Mouse (Mus musculus) spleen, postnatal 10 days (tissue): ENCODE results near the gene Emg1.

Source experiments
- DNase-seq, 2 experiments: peaks; one replicate each; pipeline ENCODE4 v3.0.0; 2021 to 2022; ENCODE audit warnings: low spot score in 2 of 2

The Emg1 gene

DNA sequence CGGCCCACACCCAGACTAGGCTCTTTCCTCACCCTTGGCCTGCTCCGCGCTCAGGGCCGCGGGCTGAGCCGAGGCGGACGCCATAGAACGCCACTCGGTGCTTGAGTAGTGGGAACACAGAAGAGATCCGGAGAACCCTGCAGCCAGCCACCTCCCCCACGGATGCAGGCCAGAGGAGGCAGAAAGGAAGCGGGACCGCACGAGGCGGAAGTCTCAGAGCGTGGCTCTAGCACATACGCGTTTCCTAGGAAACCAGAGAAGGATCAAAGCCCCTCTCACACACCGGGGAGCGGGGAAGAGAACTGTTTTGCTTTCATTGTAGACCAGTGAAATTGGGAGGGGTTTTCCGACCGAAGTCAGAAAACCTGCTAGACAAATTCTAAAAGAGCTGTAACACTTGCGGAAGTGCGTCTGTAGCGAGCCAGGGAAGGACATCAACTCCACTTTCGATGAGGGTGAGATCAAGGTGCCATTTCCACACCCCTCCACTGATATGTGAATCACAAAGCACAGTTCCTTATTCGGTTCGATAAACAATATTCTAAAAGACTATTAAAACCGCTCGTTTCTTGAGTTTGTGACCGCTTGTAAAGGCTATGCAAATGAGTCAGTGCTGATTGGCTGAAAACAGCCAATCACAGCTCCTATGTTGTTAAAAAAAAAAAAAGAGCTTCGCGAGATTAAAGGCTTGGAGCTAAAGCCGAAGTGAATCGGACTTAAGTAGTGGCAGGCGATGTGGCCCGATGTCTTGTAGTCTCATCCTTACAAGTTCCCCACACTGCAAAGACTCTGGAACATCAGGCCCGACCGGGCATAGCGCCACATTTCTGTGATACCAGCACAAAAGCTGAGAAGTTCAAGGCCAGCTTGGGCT is 29.1 kb upstream of the Emg1 start, which contains the start of gene Grcc10:
Gene Grcc10, minus strand, starts transcription at position 487 of the 874 bp plus-strand sequence.
- DNase-seq: peak; percentile 83 to 87

- DNase-seq: no peak
These were observed 28.4 kb upstream of the Emg1 start for GRCm38 (mm10) chr6:124740211-124740887.

DNA sequence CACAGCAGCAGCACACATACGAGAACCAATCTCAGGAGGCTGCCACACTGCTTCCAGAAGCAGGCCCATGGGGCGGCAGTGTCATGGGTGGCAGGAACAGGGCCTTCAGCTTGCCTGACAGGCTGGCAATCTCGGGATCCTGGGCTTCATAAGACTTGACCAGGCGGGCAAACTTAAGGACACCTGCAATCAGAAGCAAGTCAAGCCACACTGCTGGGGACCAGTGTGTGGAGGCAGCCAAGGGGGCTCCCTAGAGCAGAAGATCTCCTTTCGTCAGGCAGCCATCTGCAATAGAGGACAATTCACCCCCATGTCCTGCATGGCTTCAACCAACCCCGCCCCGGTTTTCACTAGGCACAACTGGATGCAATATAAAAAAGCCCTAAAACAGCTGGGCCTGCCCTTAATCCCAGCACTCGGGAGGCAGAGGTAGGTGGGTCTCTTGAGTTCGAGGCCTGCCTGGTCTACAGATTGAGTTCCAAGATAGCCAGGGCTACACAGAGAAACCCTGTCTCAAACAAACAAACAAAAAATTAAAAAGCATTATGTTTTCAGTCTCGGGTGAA is 27.3 kb upstream of the Emg1 start:
- DNase-seq: no peak

DNA sequence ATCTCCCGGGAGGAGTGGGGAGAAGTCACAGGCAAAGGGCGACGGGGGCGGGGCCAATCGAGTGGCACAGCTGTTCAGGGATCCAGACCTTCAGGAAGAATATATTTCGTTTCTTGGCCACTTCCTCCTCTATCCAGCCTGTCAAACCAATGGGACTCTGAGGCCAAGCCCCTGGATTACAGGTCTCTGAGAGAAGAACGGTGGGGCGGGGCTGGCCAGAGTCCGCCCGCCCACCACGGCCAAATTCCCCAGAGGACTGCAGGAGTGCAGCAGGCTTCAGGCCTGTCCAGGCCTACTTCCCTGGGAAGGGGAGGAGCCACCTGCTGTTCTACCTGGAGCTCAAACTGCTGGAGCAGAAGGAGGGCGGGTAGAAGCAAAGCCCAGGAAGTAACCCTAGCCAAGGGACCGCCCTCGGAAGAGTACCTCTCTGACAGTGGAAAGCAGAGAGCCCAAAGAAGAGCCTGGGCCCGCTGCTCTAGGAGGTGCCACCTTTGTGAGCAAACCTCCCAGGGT is 26.6 kb upstream of the Emg1 start, which contains the start of gene Ptpn6:
Gene Ptpn6, minus strand, starts transcription at position 204 of the 513 bp plus-strand sequence.
- DNase-seq: peak in 1 of 2 experiments; percentile 55

- no peak for DNase-seq
These were observed 25.1 kb upstream of the Emg1 start for GRCm38 (mm10) chr6:124737040-124737439.

- no peak for DNase-seq
These were observed 22.4 kb upstream of the Emg1 start for GRCm38 (mm10) chr6:124734417-124734816.

DNA sequence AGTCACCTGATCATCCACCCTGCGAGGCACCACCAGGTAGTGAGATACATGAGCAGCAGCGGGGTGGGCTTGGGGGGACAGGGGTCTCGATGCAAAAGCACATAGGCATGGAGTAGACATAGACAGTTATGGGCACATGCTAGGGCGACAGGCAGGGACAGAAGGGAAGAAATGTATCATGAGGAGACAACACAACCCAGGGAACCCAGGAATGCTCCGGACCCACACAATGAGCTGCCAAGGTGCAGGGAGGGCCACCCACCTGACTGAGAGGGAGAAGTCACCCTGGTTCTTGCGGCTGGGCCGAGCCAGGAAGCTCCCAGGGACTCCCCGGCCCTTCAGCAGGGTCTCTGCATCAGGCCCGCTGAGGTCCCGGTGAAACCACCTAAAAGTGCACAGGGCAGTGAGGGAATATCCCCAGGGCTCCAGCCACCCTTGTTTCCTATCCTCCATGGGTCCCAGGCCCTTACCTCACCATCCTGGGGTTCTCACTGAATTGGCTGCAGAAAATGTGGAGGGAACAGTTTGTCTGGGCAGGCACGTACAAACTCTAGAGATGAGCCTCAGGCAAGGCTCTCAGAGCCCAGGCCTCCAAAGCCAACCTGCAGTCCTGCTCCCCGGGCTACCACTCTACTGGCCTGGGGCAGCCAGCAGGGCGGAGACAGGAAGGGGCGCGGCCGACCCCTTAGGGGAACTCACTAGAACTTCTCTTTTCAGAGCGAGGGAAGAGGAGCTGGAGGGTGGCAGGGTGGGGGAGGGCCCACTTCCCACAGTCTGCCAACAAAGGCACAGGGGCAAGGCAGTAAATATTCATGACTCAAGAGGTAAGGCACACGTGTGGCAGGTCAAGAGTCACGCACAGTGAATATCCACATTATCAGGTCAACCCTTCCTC is 20.7 kb upstream of the Emg1 start:
- peak; percentile 65 to 85 for DNase-seq

GRCm38 (mm10) chr6:124731038-124731437 is 19.1 kb upstream of the Emg1 start:
- no peak for DNase-seq

- peak; percentile 36 to 47 for DNase-seq
These were observed 18.1 kb upstream of the Emg1 start for GRCm38 (mm10) chr6:124729850-124730705.

- DNase-seq: no peak
These were observed 16.6 kb upstream of the Emg1 start for GRCm38 (mm10) chr6:124728621-124729020.

GRCm38 (mm10) chr6:124724472-124724871 is 12.5 kb upstream of the Emg1 start:
- no peak for DNase-seq

DNA sequence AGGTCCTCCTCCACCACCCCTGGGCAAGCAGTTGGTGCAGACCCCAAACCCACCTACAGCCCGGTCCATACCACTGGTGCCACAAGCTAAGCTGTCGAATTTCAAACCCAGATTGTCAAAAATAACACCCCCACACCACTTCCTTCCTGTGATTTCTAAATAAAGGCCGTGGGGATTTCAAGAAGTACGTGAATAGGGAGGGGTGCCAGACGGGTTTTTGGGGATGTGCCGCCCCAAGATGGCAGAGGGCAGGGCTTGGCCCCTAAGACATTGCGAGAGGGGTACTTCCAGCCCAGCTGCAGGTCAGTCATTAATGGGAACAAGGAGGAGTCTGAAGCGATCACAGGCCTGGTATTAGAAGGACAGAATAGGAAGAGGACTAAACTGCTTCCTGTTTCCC is 11.6 kb upstream of the Emg1 start:
- no peak for DNase-seq

- DNase-seq: no peak
These were observed 11.0 kb upstream of the Emg1 start for GRCm38 (mm10) chr6:124722876-124723473.

- peak; percentile 33 to 61 for DNase-seq
These were observed 8.9 kb upstream of the Emg1 start for GRCm38 (mm10) chr6:124720904-124721303.

- peak; percentile 40 to 58 for DNase-seq
These were observed 7.5 kb upstream of the Emg1 start for GRCm38 (mm10) chr6:124719354-124719978.

GRCm38 (mm10) chr6:124718703-124719102 is 6.7 kb upstream of the Emg1 start:
- DNase-seq: no peak

DNA sequence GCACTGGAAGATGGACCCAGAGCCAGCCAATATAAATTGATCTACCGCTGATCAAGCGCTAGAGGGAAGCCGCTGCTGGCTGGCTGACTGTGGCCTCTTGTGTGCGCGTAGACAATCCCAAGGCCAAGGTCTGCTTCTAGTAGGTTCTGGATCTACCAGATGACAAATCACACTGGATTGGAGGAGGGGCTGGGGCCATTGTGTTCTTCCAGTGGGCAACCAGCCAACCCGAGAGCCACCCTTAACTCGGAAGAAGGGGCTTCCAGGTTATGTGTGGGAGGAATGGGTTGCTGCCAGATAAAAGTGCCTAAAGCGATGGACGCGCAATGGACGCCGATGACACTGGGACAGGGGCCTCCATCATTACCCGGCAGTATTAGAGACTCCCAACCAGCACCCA is 6.0 kb upstream of the Emg1 start:
- DNase-seq: no peak

DNA sequence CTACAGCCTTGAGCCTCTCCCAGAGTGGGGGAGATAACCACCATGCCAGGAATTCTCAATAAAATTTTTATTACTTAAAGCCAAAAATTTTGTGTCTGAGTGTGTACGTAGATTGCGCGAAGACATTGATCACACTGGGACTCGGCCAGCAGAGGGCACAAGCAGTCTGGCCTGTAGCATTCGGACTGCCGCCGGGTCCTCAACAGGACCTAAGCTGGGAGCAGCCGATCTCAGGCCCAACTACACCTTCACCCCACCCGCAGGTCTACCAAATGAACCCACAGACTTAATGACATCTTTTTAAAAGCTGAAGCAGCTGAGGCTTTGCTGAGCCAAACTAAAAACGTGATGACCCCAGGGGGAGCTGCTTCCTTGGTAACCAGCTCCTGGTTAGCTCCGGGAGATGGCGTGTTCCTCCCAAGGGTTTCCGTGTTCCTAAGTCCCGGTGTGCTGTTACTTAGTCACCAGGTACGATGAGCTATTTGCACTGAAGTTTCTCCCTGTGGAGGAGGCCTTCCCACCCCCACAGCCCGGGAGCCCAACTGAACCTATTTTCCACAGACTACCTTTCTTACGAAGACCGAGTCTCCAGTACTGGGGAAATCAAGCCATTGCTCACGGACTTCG is 5.0 kb upstream of the Emg1 start:
- DNase-seq: peak; percentile 31 to 72

- DNase-seq: no peak
These were observed 940 bp upstream of the Emg1 start for GRCm38 (mm10) chr6:124712918-124713317.
